Mouse (Mus musculus): ENCODE data around the gene Sp8. TPM values are rescaled to one million over a fixed set of nuclear protein-coding genes. Genes with fewer than 3 reads are reported as not detected.

The Sp8 gene
- polyA plus RNA-seq, 1 experiment from 2014 or later = 16.7 TPM

- peaks cover 59% of the 10 kb centered on the region for H3K4me1 ChIP-seq
- H3K4me3 ChIP-seq = no peak overlapping the region
- H3K27me3 ChIP-seq = peaks cover 71% of the 10 kb centered on the region
- WGBS = 15% methylated on average over 6 of the region's 6 CpGs
- H3K4me2 ChIP-seq = peak overlapping the region; percentile 71; the same call in 1 of the 2 replicates
- H3K27ac ChIP-seq = no peak overlapping the region
- no peak overlapping the region for H3K9ac ChIP-seq
- H3K36me3 ChIP-seq (ENCODE audit: poor library complexity, severe bottlenecking) = no peaks in the 10 kb centered on the region
- no peak for ATAC-seq
- no peaks in the 10 kb centered on the region for H3K9me3 ChIP-seq (replicated peaks)
These were observed 4.1 kb upstream of the Sp8 start for GRCm38 (mm10) chr12:118841971-118842550.

GRCm38 (mm10) chr12:118842671-118843411 lies 3.3 kb upstream of the Sp8 start:
- peaks cover 65% of the 10 kb centered on the region for H3K27me3 ChIP-seq
- peak; percentile 36 for ATAC-seq
- H3K4me3 ChIP-seq = peak overlapping the region; percentile 38
- H3K4me1 ChIP-seq = peaks cover 56% of the 10 kb centered on the region
- no peaks in the 10 kb centered on the region for H3K9me3 ChIP-seq (replicated peaks)
- peak overlapping the region; percentile 71 for H3K4me2 ChIP-seq
- WGBS = under 1% methylated on average over 33 of the region's 33 CpGs
- H3K27ac ChIP-seq = peak overlapping the region; percentile 20; the same call in 1 of the 2 replicates
- peak overlapping the region; percentile 68 for H3K9ac ChIP-seq
- no peaks in the 10 kb centered on the region for H3K36me3 ChIP-seq (ENCODE audit: poor library complexity, severe bottlenecking)

GRCm38 (mm10) chr12:118844111-118844510 lies 2.0 kb upstream of the Sp8 start:
- ATAC-seq = no peak
- H3K4me1 ChIP-seq = peaks cover 56% of the 10 kb centered on the region
- H3K9me3 ChIP-seq (replicated peaks) = no peaks in the 10 kb centered on the region
- H3K4me2 ChIP-seq = no peak overlapping the region; the same call in 1 of the 2 replicates
- H3K36me3 ChIP-seq (ENCODE audit: poor library complexity, severe bottlenecking) = no peaks in the 10 kb centered on the region
- H3K4me3 ChIP-seq = no peak overlapping the region
- H3K9ac ChIP-seq = no peak overlapping the region
- peaks cover 65% of the 10 kb centered on the region for H3K27me3 ChIP-seq
- H3K27ac ChIP-seq = no peak overlapping the region

- Histone ChIP-seq H3K4me3 (no peak overlapping the region), H3K27ac (no peak overlapping the region), H3K9me3 (replicated peaks) (no peaks in the 10 kb centered on the region), H3K4me1 (peaks cover 58% of the 10 kb centered on the region), H3K4me2 (no peak overlapping the region), H3K27me3 (peaks cover 65% of the 10 kb centered on the region), H3K9ac (no peak overlapping the region), H3K36me3 (ENCODE audit: poor library complexity, severe bottlenecking) (no peaks in the 10 kb centered on the region)
- 28% methylated on average over 3 of the region's 3 CpGs for WGBS
- no peak for ATAC-seq
These were observed 1.3 kb upstream of the Sp8 start for GRCm38 (mm10) chr12:118844841-118845240.

GRCm38 (mm10) chr12:118845351-118845750 lies 778 bp upstream of the Sp8 start:
- no peak for ATAC-seq
- H3K27me3 ChIP-seq = peaks cover 65% of the 10 kb centered on the region
- WGBS = 11% methylated on average over 3 of the region's 3 CpGs

GRCm38 (mm10) chr12:118846649-118847321 lies 656 bp downstream of the Sp8 start:
- Histone ChIP-seq H3K27ac (peak overlapping the region; percentile 87), H3K27me3 (peaks cover 67% of the 10 kb centered on the region), H3K4me1 (peaks cover 49% of the 10 kb centered on the region), H3K4me3 (peak overlapping the region; percentile 58), H3K36me3 (ENCODE audit: poor library complexity, severe bottlenecking) (no peaks in the 10 kb centered on the region), H3K9ac (peak overlapping the region; percentile 82), H3K4me2 (peak overlapping the region; percentile 73), H3K9me3 (replicated peaks) (no peaks in the 10 kb centered on the region)
- under 1% methylated on average over 59 of the region's 59 CpGs for WGBS
- peak; percentile 41 for ATAC-seq

More at GRCm38 (mm10) chr12:118845351-118845750, 778 bp upstream of the Sp8 start:
- Histone ChIP-seq H3K36me3 (ENCODE audit: poor library complexity, severe bottlenecking) (no peaks in the 10 kb centered on the region), H3K9me3 (replicated peaks) (no peaks in the 10 kb centered on the region), H3K27ac (no peak overlapping the region), H3K4me2 (no peak overlapping the region), H3K9ac (no peak overlapping the region), H3K4me3 (no peak overlapping the region), H3K4me1 (peaks cover 55% of the 10 kb centered on the region)

- under 1% methylated on average over 17 of the region's 17 CpGs for WGBS
- no peak for ATAC-seq
- Histone ChIP-seq H3K36me3 (ENCODE audit: poor library complexity, severe bottlenecking) (no peaks in the 10 kb centered on the region), H3K27ac (peak overlapping the region; percentile 87), H3K9me3 (replicated peaks) (no peaks in the 10 kb centered on the region), H3K4me3 (peak overlapping the region; percentile 58), H3K9ac (peak overlapping the region; percentile 82), H3K4me1 (peaks cover 45% of the 10 kb centered on the region), H3K27me3 (peaks cover 70% of the 10 kb centered on the region), H3K4me2 (peak overlapping the region; percentile 73)
These were observed 1.3 kb downstream of the Sp8 start for GRCm38 (mm10) chr12:118847381-118847780.

GRCm38 (mm10) chr12:118847861-118848495 lies 1.8 kb downstream of the Sp8 start:
- ATAC-seq = peak; percentile 37; the same call in 1 of the 2 replicates
- Histone ChIP-seq H3K9me3 (replicated peaks) (no peaks in the 10 kb centered on the region), H3K9ac (peak overlapping the region; percentile 82), H3K27ac (peak overlapping the region; percentile 87), H3K36me3 (ENCODE audit: poor library complexity, severe bottlenecking) (no peaks in the 10 kb centered on the region), H3K4me1 (peaks cover 40% of the 10 kb centered on the region), H3K27me3 (peaks cover 71% of the 10 kb centered on the region), H3K4me3 (peak overlapping the region; percentile 58), H3K4me2 (peak overlapping the region; percentile 73)
- WGBS = 1% methylated on average over 23 of the region's 23 CpGs

- peak overlapping the region; percentile 87 for H3K27ac ChIP-seq
- peak; percentile 56 for ATAC-seq
- H3K4me3 ChIP-seq = peak overlapping the region; percentile 58
- no peaks in the 10 kb centered on the region for H3K9me3 ChIP-seq (replicated peaks)
- peak overlapping the region; percentile 73 for H3K4me2 ChIP-seq
- H3K4me1 ChIP-seq = peaks cover 43% of the 10 kb centered on the region
- WGBS = 0% methylated on average over 75 of the region's 80 CpGs
- peak overlapping the region; percentile 82 for H3K9ac ChIP-seq
- peaks cover 73% of the 10 kb centered on the region for H3K27me3 ChIP-seq
- H3K36me3 ChIP-seq (ENCODE audit: poor library complexity, severe bottlenecking) = no peaks in the 10 kb centered on the region
These were observed 2.5 kb downstream of the Sp8 start for GRCm38 (mm10) chr12:118848496-118849202.

- peak; percentile 48 for ATAC-seq
- Histone ChIP-seq H3K4me1 (peaks cover 50% of the 10 kb centered on the region), H3K36me3 (ENCODE audit: poor library complexity, severe bottlenecking) (no peaks in the 10 kb centered on the region), H3K27ac (peak overlapping the region; percentile 87), H3K4me2 (peak overlapping the region; percentile 73), H3K4me3 (peak overlapping the region; percentile 58), H3K9me3 (replicated peaks) (no peaks in the 10 kb centered on the region), H3K9ac (peak overlapping the region; percentile 82), H3K27me3 (peaks cover 69% of the 10 kb centered on the region)
- WGBS = under 1% methylated on average over 77 of the region's 78 CpGs
These were observed 3.2 kb downstream of the Sp8 start for GRCm38 (mm10) chr12:118849203-118849861.

GRCm38 (mm10) chr12:118849996-118850395 lies 3.9 kb downstream of the Sp8 start:
- Histone ChIP-seq H3K4me2 (peak overlapping the region; percentile 73), H3K9ac (peak overlapping the region; percentile 82), H3K4me3 (peak overlapping the region; percentile 58), H3K27ac (peak overlapping the region; percentile 87; the same call in 1 of the 2 replicates), H3K4me1 (peaks cover 57% of the 10 kb centered on the region), H3K36me3 (ENCODE audit: poor library complexity, severe bottlenecking) (no peaks in the 10 kb centered on the region), H3K9me3 (replicated peaks) (no peaks in the 10 kb centered on the region), H3K27me3 (peaks cover 63% of the 10 kb centered on the region)
- peak; percentile 9; the same call in 1 of the 2 replicates for ATAC-seq
- WGBS = under 1% methylated on average over 11 of the region's 11 CpGs
